Mouse (Mus musculus): ENCODE results near the gene Iqsec3.

- TF ChIP-seq GATA1 (IDR thresholded peaks at IDR 0.05; ENCODE audit: low read length) = no peak
- no peak for TF ChIP-seq TAL1 (IDR thresholded peaks at IDR 0.05; ENCODE audit: low read length)
Observed at GRCm38 (mm10) chr6:121376159-121376558, 97.3 kb downstream of the Iqsec3 start.
